Mouse (Mus musculus) CD4-positive helper T cell, adult 2 months (primary cell): ENCODE measurements around the gene Rnasel.

ENCODE experiments used
- DNase-seq: peaks from one replicate; pipeline ENCODE4 v3.0.0-alpha.2; 2012; ENCODE audit warnings: low read depth, missing footprints, low spot score

Gene Rnasel

GRCm38 (mm10) chr1:153749211-153749801 lies at the start of gene Rnasel:
Gene Rnasel (plus strand): TSS chr1:153749426.
- peak; percentile 86 for DNase-seq

GRCm38 (mm10) chr1:153700448-153701063 lies 48.7 kb upstream of the Rnasel start:
- no peak for DNase-seq

GRCm38 (mm10) chr1:153701461-153701860 lies 47.8 kb upstream of the Rnasel start:
- no peak for DNase-seq

GRCm38 (mm10) chr1:153702166-153702852 lies 46.9 kb upstream of the Rnasel start:
- no peak for DNase-seq

GRCm38 (mm10) chr1:153702853-153703410 lies 46.3 kb upstream of the Rnasel start:
- peak; percentile 8 for DNase-seq

GRCm38 (mm10) chr1:153703445-153703991 lies 45.7 kb upstream of the Rnasel start:
- DNase-seq: no peak

- no peak for DNase-seq
Measured at GRCm38 (mm10) chr1:153704174-153704573, 45.1 kb upstream of the Rnasel start.

GRCm38 (mm10) chr1:153704996-153705395 lies 44.2 kb upstream of the Rnasel start:
- no peak for DNase-seq

- DNase-seq: no peak
Measured at GRCm38 (mm10) chr1:153708626-153709025, 40.6 kb upstream of the Rnasel start.

GRCm38 (mm10) chr1:153709451-153709850 lies 39.8 kb upstream of the Rnasel start:
- DNase-seq: no peak

GRCm38 (mm10) chr1:153711544-153712262 lies 37.5 kb upstream of the Rnasel start:
- DNase-seq: no peak

- no peak for DNase-seq
Measured at GRCm38 (mm10) chr1:153712633-153713032, 36.6 kb upstream of the Rnasel start.

- DNase-seq: no peak
Measured at GRCm38 (mm10) chr1:153717990-153718389, 31.2 kb upstream of the Rnasel start.

GRCm38 (mm10) chr1:153720935-153721334 lies 28.3 kb upstream of the Rnasel start:
- DNase-seq: no peak

GRCm38 (mm10) chr1:153721565-153722310 lies 27.5 kb upstream of the Rnasel start:
- no peak for DNase-seq

GRCm38 (mm10) chr1:153723426-153723825 lies 25.8 kb upstream of the Rnasel start:
- peak; percentile 87 for DNase-seq

- no peak for DNase-seq
Measured at GRCm38 (mm10) chr1:153726636-153727035, 22.6 kb upstream of the Rnasel start.

GRCm38 (mm10) chr1:153729806-153730205 lies 19.4 kb upstream of the Rnasel start:
- peak; percentile 27 for DNase-seq

- DNase-seq: no peak
Measured at GRCm38 (mm10) chr1:153730671-153731070, 18.6 kb upstream of the Rnasel start.

- DNase-seq: no peak
Measured at GRCm38 (mm10) chr1:153733181-153733580, 16.0 kb upstream of the Rnasel start.

GRCm38 (mm10) chr1:153734866-153735265 lies 14.4 kb upstream of the Rnasel start:
- no peak for DNase-seq
